Mouse (Mus musculus) heart, embryonic 12.5 days (tissue): ENCODE data around the gene Tns1. TPM values are rescaled to one million over a fixed set of nuclear protein-coding genes. Genes with fewer than 3 reads are reported as not detected.

Experiments
- ATAC-seq: fragments of 200-750 bp; cut with Nextera tagmentation; 2 replicates; pipeline ENCODE4 v1.8.0; 2017; ENCODE audit warnings: moderate TSS enrichment, moderate library complexity; ENCODE audit not compliant: insufficient number of reproducible peaks, low FRiP score
- H3K27ac ChIP-seq: fragments of 300-500 bp; sonication (generic); 2 replicates; pipeline ENCODE4 v1.5.1; 2016; ENCODE audit warnings: mild to moderate bottlenecking, moderate library complexity; ENCODE audit not compliant: poor library complexity, severe bottlenecking
- H3K27me3 ChIP-seq: fragments of 300-500 bp; sonication (generic); replicated peaks from 2 replicates; pipeline ENCODE4 v1.6.1; 2016; ENCODE audit warnings: mild to moderate bottlenecking, moderate library complexity
- H3K36me3 ChIP-seq: fragments of 300-500 bp; sonication (generic); 2 replicates; pipeline ENCODE4 v1.6.1; 2016; ENCODE audit warnings: mild to moderate bottlenecking, moderate library complexity
- H3K4me1 ChIP-seq: fragments of 300-500 bp; sonication (generic); replicated peaks from 2 replicates; pipeline ENCODE4 v1.6.1; 2016; ENCODE audit warnings: mild to moderate bottlenecking
- H3K4me2 ChIP-seq: fragments of 300-500 bp; sonication (generic); 2 replicates; pipeline ENCODE4 v1.6.1; 2016; ENCODE audit warnings: mild to moderate bottlenecking, moderate library complexity
- H3K4me3 ChIP-seq: fragments of 300-500 bp; sonication (generic); 2 replicates; pipeline ENCODE4 v1.5.1; 2016; ENCODE audit warnings: mild to moderate bottlenecking
- H3K9ac ChIP-seq: fragments of 300-500 bp; sonication (generic); 2 replicates; pipeline ENCODE4 v1.6.1; 2016; ENCODE audit warnings: mild to moderate bottlenecking, moderate library complexity
- H3K9me3 ChIP-seq: fragments of 300-500 bp; sonication (generic); replicated peaks from 2 replicates; pipeline ENCODE4 v1.6.1; 2016; ENCODE audit warnings: mild to moderate bottlenecking, moderate library complexity
- WGBS: fragments of 180-500 bp; shearing (Covaris S2); methylation state at CpG from one replicate; pipeline ENCODE4 v1.1.7; 2016; 5-methylcytosine and 5-hydroxymethylcytosine counted together
- polyA plus RNA-seq: library from polyadenylated mRNA; unstranded; fragments of >200 nt; fragmentation: Nextera tagmentation; extraction: Ambion mirVana; gene quantifications from 2 replicates; pipeline ENCODE4 v1.2.1, GENCODE M21; 2016

Tns1 gene
- polyA plus RNA-seq, 1 experiment from 2014 or later: 115 TPM

- ATAC-seq: no peak
- peak overlapping the region; percentile 44 for H3K9ac ChIP-seq
- H3K36me3 ChIP-seq: peaks cover 30% of the 10 kb centered on the region
- H3K4me1 ChIP-seq: peaks cover 98% of the 10 kb centered on the region
- WGBS: 66% methylated on average over 5 of the region's 5 CpGs
- no peak overlapping the region for H3K4me3 ChIP-seq
- peak overlapping the region; percentile 33; the same call in 1 of the 2 replicates for H3K4me2 ChIP-seq
- no peaks in the 10 kb centered on the region for H3K9me3 ChIP-seq
- H3K27me3 ChIP-seq: no peaks in the 10 kb centered on the region
- H3K27ac ChIP-seq: peak overlapping the region; percentile 96
These were observed 124.7 kb downstream of the Tns1 start for GRCm38 (mm10) chr1:73999533-73999932.

- Histone ChIP-seq H3K9ac (peak overlapping the region; percentile 44), H3K9me3 (no peaks in the 10 kb centered on the region), H3K4me2 (peak overlapping the region; percentile 33), H3K36me3 (peaks cover 33% of the 10 kb centered on the region), H3K4me1 (peaks cover 98% of the 10 kb centered on the region), H3K27ac (peak overlapping the region; percentile 96), H3K27me3 (no peaks in the 10 kb centered on the region), H3K4me3 (no peak overlapping the region)
- peak; percentile 13; the same call in 1 of the 2 replicates for ATAC-seq
- 21% methylated on average over 5 of the region's 5 CpGs for WGBS
These were observed 125.3 kb downstream of the Tns1 start for GRCm38 (mm10) chr1:73998925-73999375.

- H3K9me3 ChIP-seq: no peaks in the 10 kb centered on the region
- H3K27me3 ChIP-seq: no peaks in the 10 kb centered on the region
- peak overlapping the region; percentile 33 for H3K4me2 ChIP-seq
- H3K27ac ChIP-seq: peak overlapping the region; percentile 96
- peaks cover 93% of the 10 kb centered on the region for H3K4me1 ChIP-seq
- 33% methylated on average over 9 of the region's 9 CpGs for WGBS
- peak overlapping the region; percentile 44 for H3K9ac ChIP-seq
- H3K36me3 ChIP-seq: peaks cover 40% of the 10 kb centered on the region
- no peak for ATAC-seq
- H3K4me3 ChIP-seq: no peak overlapping the region
These were observed 126.0 kb downstream of the Tns1 start for GRCm38 (mm10) chr1:73998131-73998865.

GRCm38 (mm10) chr1:73997341-73997740 is 126.9 kb downstream of the Tns1 start:
- H3K36me3 ChIP-seq: peaks cover 48% of the 10 kb centered on the region
- no peaks in the 10 kb centered on the region for H3K27me3 ChIP-seq
- no peak overlapping the region for H3K4me3 ChIP-seq
- H3K27ac ChIP-seq: peak overlapping the region; percentile 21; the same call in 1 of the 2 replicates
- ATAC-seq: no peak
- H3K4me2 ChIP-seq: no peak overlapping the region
- WGBS: 81% methylated on average over 6 of the region's 6 CpGs
- no peak overlapping the region; the same call in 1 of the 2 replicates for H3K9ac ChIP-seq
- H3K9me3 ChIP-seq: no peaks in the 10 kb centered on the region
- H3K4me1 ChIP-seq: peaks cover 85% of the 10 kb centered on the region

GRCm38 (mm10) chr1:73996650-73997049 is 127.6 kb downstream of the Tns1 start:
- no peak for ATAC-seq
- Histone ChIP-seq H3K4me3 (no peak overlapping the region), H3K9ac (no peak overlapping the region), H3K27ac (no peak overlapping the region), H3K27me3 (no peaks in the 10 kb centered on the region), H3K4me1 (peaks cover 82% of the 10 kb centered on the region), H3K9me3 (no peaks in the 10 kb centered on the region), H3K36me3 (peaks cover 55% of the 10 kb centered on the region), H3K4me2 (no peak overlapping the region)
- WGBS: 75% methylated on average over 3 of the region's 3 CpGs

GRCm38 (mm10) chr1:73996209-73996608 is 128.0 kb downstream of the Tns1 start:
- Histone ChIP-seq H3K9me3 (no peaks in the 10 kb centered on the region), H3K27me3 (no peaks in the 10 kb centered on the region), H3K4me2 (no peak overlapping the region), H3K4me1 (peaks cover 77% of the 10 kb centered on the region), H3K36me3 (peaks cover 60% of the 10 kb centered on the region), H3K4me3 (no peak overlapping the region), H3K27ac (no peak overlapping the region), H3K9ac (no peak overlapping the region)
- 60% methylated on average over 2 of the region's 2 CpGs for WGBS
- no peak for ATAC-seq

GRCm38 (mm10) chr1:73995063-73995810 is 129.0 kb downstream of the Tns1 start:
- peaks cover 69% of the 10 kb centered on the region for H3K36me3 ChIP-seq
- H3K4me2 ChIP-seq: no peak overlapping the region

GRCm38 (mm10) chr1:73993901-73994426 is 130.3 kb downstream of the Tns1 start:
- H3K4me3 ChIP-seq: no peak overlapping the region
- no peaks in the 10 kb centered on the region for H3K27me3 ChIP-seq
- H3K36me3 ChIP-seq: peaks cover 82% of the 10 kb centered on the region
- ATAC-seq: no peak
- 58% methylated on average over 7 of the region's 7 CpGs for WGBS
- H3K27ac ChIP-seq: peak overlapping the region; percentile 40
- H3K9me3 ChIP-seq: no peaks in the 10 kb centered on the region
- H3K4me1 ChIP-seq: peaks cover 56% of the 10 kb centered on the region
- H3K9ac ChIP-seq: 0 out of 2 replicates have a peak overlapping the region, but pooled peaks have one; percentile 35
- no peak overlapping the region for H3K4me2 ChIP-seq

More at GRCm38 (mm10) chr1:73995063-73995810, 129.0 kb downstream of the Tns1 start:
- no peak for ATAC-seq
- Histone ChIP-seq H3K27ac (no peak overlapping the region), H3K4me1 (peaks cover 68% of the 10 kb centered on the region), H3K9me3 (no peaks in the 10 kb centered on the region), H3K27me3 (no peaks in the 10 kb centered on the region), H3K4me3 (no peak overlapping the region), H3K9ac (peak overlapping the region; percentile 35; the same call in 1 of the 2 replicates)
- 64% methylated on average over 13 of the region's 13 CpGs for WGBS

GRCm38 (mm10) chr1:73993279-73993678 is 131.0 kb downstream of the Tns1 start:
- ATAC-seq: no peak
- Histone ChIP-seq H3K4me3 (no peak overlapping the region), H3K4me1 (peaks cover 56% of the 10 kb centered on the region), H3K9ac (no peak overlapping the region), H3K36me3 (peaks cover 89% of the 10 kb centered on the region), H3K27ac (no peak overlapping the region), H3K27me3 (no peaks in the 10 kb centered on the region), H3K4me2 (no peak overlapping the region), H3K9me3 (no peaks in the 10 kb centered on the region)
- WGBS: 75% methylated on average over 7 of the region's 7 CpGs

- H3K36me3 ChIP-seq: peaks cover 92% of the 10 kb centered on the region
- H3K27me3 ChIP-seq: no peaks in the 10 kb centered on the region
- no peak for ATAC-seq
- H3K4me1 ChIP-seq: peaks cover 58% of the 10 kb centered on the region
- H3K9me3 ChIP-seq: no peaks in the 10 kb centered on the region
- H3K9ac ChIP-seq: 0 out of 2 replicates have a peak overlapping the region, but pooled peaks have one; percentile 0
- H3K4me3 ChIP-seq: no peak overlapping the region
- 48% methylated on average over 5 of the region's 5 CpGs for WGBS
- H3K27ac ChIP-seq: no peak overlapping the region
- no peak overlapping the region for H3K4me2 ChIP-seq
These were observed 131.9 kb downstream of the Tns1 start for GRCm38 (mm10) chr1:73992201-73992938.
